Mouse (Mus musculus) gastrocnemius, postnatal 25 days (tissue): ENCODE data around the gene Plxnb1. TPM values are rescaled to one million over a fixed set of nuclear protein-coding genes. Genes with fewer than 3 reads are reported as not detected.

ENCODE experiments used
- DNase-seq: peaks from one replicate; pipeline ENCODE4 v3.0.0; 2022
- total RNA-seq, 2 experiments: library from RNA; stranded (reverse); gene quantifications; 1 replicate in 1 of 2; 2 replicates in 1 of 2; pipeline ENCODE4 v1.2.3; 2021

Gene Plxnb1
- total RNA-seq, 2 experiments from 2014 or later = 1.0 to 1.7 TPM

GRCm38 (mm10) chr9:109060898-109061295 is 34.3 kb upstream of the Plxnb1 start:
- DNase-seq = no peak

DNA sequence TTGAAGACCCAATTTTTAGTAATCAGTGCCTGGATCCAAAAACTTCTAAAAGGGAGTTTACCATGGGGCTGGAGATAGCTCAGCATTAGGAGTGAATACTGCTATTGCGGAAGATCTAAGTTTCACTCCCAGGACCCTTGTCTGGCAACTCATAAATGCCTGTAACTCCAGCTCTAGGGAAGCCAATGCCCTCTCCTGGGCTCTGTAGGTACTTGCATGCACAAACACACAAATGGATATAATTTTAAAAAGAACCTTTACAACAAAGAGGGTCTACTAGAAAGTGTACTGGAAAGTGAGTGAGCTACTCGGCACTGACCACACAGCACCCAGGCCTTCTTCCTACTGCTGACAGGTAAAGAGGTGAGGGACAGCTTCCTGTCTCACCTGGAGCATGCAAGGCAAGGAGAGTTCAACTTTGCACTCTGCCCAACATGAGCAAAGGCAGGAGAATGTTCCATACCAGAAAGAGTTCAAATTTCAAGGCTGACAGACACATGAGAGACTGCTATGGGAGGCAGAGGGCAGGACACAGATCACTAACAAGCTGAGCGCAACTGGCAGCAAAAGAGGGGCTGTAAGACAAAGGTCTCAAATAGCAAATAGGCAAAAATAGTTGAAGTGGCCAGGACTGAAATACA is 27.0 kb upstream of the Plxnb1 start:
- DNase-seq = no peak

DNA sequence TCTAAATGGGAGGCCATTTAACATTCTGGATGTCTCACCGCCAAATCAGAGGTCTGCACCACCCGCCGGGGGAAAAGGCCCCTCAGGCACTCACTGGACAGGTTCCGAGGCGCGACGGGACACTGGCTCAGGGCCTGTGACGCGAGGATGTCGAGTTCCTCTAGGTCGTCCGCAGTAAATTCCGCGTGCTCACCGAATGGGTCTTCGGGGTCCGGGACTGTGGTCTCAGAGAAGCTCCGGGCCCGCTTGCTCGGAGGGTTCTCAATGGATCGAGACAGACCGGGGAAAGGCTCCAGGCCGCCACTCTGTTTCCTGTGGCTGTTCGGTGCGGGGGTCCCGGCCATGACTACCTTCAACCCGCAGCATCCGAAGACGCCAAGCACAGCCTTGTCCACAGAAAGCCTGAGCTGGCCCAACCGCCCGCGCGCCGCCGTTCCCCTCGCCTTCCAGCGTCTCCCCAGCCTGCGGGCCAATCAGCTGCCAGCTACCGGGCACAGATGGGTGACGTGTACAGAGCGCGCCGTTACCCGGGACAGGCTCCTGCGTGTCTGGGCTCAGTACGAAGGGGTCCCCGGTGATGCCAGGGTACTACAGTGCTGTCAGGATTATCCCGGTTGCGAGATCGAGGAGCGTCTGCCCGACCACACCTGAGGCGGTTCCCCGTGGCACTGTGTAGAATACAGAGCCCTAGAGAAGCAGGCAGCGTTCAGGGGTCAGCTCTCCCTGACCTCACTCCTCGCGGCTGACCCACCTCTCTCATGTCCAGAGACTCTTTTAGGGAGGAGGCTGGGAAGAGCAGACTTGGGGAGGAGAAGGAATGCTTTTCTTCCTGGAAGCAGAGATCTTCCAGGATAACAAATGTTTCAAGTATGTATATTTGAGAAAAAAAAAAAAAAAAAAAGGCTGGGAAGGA is 21.3 kb upstream of the Plxnb1 start, which contains the start of gene Atrip:
TSS of gene Atrip (minus strand) at position 464 of the 913 bp plus-strand sequence.
- peak; percentile 89 for DNase-seq

GRCm38 (mm10) chr9:109080516-109080915 is 14.7 kb upstream of the Plxnb1 start:
- DNase-seq = no peak

- no peak for DNase-seq
Measured at GRCm38 (mm10) chr9:109081749-109082123, 13.5 kb upstream of the Plxnb1 start.

DNA sequence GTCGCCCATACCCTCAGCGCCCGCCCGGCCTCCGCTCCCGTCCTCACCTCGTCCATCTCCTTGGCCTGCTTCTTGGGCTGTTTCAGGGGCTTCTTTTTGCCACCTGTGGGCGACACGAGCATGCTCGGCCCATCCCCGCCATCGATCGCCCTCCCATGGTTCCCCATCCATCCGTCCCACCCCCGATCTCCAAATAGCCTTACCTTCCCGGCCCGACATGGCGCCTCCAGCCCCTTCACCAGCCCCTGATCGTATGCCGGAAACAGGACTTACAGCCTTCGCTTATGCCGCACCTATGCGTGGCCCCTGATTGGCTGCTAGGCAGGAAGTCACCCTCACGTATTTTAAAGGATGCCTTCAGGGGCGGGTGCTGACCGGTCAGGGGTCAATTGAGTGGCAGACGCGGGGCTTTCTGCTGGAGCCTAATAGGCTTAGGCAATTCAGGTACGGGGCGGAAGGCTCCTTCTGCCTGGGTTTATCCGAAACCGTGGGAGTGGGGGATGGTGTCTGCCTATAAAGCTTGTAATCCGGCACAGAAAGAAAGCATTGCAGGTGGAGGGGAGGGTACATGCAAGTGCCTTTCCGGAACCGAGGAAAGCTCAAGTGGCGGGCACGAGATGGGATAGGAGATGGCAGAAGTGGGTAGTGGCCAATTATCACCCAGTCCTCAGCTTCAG is 12.9 kb upstream of the Plxnb1 start, which contains the start of the genes Ccdc51 and Tma7:
TSS of gene Ccdc51 (plus strand) at position 370 of the 677 bp plus-strand sequence.
TSS of gene Tma7 (minus strand) at position 464 of the 677 bp plus-strand sequence.
- DNase-seq = peak; percentile 85

DNA sequence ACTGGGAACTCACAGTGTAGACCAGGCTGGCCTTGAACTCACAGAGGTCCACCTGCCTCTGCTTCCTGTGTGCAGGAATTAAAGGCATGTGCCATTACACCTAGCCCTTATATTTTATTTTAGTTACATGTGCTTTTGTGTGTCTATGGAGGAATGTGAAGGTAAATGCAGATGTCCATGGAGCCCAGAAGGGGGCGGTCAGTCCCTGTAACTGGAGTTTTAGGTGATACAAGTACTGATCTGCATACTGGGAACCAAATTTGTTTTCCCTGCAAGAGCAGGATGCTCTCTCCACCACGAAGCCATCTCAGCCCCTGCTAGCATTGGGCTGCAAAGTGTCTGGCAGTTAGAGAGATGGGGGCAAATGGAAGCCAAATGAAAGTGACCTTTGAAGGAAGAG is 10.3 kb upstream of the Plxnb1 start:
- no peak for DNase-seq

- no peak for DNase-seq
Measured at GRCm38 (mm10) chr9:109087987-109088386, 7.2 kb upstream of the Plxnb1 start.

DNA sequence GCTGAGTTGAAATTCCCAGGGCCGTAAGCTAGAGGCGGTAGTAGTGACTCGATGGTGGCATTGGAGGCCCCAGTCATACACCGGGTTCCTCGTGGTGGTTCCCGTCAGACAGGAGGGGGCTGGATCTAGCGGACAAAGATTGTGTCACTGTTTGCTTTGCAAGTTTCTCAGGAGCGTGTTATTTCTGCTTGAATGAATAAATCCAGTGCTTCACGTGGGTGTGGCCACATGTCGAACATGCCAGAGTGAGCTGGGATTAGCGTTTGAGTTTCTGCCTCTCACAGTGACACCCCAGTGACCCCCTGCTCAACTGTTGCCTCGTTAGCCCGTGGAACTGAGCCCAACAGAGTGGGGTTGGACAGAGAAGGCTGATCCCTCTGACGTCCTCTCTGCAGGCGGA is 4.7 kb upstream of the Plxnb1 start:
- no peak for DNase-seq

- no peak for DNase-seq
Measured at GRCm38 (mm10) chr9:109091802-109092201, 3.4 kb upstream of the Plxnb1 start.

DNA sequence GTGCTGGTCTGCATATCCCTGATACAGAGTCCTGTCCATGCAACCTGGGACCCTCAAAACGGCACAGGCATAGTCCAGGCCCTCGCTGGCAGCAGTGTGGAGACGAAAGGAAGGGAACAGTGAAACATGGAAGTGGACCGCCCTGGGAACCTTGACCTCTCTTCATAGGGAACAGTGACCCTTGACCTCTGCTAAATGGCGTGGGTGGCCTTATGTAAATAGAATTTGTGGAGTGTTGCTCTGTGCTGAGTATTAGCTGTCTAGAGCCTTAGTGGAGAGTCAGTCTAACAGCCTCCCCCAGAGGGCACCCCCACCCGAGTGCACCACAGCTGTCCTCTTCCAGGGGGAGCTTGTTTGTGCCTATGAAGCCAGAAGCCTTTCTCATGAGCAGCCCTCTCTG is 2.4 kb upstream of the Plxnb1 start:
- no peak for DNase-seq

- no peak for DNase-seq
Measured at GRCm38 (mm10) chr9:109093786-109094552, 1.2 kb upstream of the Plxnb1 start.

- DNase-seq = no peak
Measured at GRCm38 (mm10) chr9:109094553-109095136, 544 bp upstream of the Plxnb1 start.

DNA sequence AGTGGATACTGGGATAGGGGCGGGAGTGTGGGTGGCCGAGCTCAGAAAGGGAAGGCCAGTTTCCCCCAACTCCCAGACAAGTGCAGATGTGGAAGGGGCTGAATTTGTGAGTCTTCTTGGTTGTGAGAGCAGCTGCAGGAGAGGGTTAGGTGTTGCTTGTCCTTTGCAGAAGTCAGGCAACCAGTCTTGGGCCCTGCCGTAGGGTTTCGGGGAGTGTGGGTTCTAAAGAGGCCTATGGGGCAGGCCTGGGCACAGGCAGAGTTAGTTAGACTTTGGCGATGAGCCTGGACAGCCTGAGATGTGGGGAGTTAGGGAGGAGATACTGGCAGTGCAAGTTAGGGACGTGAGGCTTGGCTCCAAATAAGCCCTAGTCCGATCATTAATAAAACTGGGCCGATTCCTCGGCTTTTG is 1.1 kb downstream of the Plxnb1 start:
- DNase-seq = no peak

- DNase-seq = no peak
Measured at GRCm38 (mm10) chr9:109096856-109097255, 1.7 kb downstream of the Plxnb1 start.

DNA sequence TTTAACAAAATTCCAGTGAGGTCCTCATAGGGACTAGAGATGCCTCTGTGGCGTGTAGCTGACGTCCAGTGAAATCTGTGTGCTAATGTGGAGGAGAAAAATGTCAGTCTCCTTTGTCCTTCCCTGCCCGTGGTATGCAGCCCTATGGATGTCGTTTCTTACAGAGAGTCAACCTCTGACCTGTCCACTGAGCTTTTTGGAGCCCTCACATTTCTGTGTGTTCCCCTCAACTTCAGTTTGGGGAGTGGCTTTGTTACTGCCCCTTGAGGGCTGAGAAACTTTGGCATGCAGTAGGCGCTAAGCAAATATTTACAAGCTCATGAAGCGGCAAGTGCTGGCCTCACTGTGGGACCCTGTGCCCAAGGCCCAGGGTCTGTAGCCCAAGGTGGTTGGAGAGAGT is 2.1 kb downstream of the Plxnb1 start:
- no peak for DNase-seq

DNA sequence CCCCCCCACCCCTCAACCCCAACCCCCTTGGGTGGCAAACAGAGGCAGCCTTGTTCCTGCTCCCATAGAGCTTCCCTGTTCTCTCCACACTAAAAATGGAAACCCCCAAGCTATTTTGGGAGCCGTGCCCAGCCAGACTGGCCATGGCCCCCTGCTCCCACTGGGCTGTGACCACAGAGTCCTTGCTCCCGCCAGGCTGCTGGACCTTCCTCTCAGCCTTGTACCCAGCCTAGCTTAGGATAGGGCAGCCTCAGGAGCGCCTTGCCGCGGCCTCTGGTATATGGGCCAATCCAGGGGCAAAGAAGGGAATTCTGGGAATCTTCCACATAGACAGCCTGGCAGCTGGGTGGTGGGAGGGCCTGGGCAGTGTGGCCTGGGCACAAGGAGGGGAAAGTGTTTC is 2.6 kb downstream of the Plxnb1 start:
- DNase-seq = peak; percentile 26

DNA sequence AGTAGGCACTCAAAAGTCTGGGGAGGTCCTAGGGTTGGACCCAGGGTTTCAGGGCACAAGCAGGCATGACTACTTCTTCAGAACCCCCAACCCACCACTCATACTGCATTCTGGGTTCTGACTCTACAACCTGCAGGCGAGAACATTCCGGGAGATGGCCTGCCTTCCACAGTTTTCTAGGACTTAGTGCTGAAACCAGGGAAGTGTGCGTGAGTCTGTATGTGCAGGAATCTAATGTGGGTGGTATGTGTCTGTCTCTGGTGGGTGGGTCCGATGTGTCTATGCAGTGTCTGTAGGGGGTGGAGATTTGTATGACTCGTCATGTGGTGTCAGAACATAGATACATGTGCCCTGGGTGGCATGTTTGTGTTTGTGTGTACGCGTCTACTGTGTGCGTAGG is 3.2 kb downstream of the Plxnb1 start:
- no peak for DNase-seq

- no peak for DNase-seq
Measured at GRCm38 (mm10) chr9:109098969-109099368, 3.8 kb downstream of the Plxnb1 start.

DNA sequence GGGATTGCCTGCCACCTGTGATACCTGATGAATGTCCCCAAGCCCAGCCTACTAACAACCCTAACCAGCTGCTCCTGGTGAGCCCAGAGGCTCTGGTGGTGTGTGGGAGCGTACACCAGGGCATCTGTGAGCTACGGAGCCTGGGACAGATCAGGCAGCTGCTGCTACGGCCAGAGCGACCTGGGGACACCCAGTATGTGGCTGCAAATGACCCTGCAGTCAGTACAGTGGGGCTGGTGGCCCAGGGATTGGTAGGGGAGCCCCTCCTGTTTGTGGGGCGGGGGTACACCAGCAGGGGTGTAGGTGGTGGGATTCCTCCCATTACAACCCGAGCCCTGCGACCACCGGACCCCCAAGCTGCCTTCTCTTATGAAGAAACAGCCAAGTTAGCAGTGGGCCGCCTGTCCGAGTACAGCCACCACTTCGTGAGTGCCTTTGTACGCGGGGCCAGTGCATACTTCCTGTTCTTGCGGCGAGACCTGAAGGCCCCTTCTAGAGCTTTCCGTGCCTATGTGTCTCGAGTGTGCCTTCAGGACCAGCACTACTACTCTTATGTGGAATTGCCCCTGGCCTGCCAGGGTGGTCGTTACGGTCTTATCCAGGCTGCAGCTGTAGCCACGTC is 5.2 kb downstream of the Plxnb1 start:
- no peak for DNase-seq

GRCm38 (mm10) chr9:109101933-109102445 is 6.8 kb downstream of the Plxnb1 start:
- no peak for DNase-seq
